Mouse (Mus musculus) liver, embryonic 13.5 days (tissue): ENCODE measurements around the gene Fam214b. TPM values are rescaled to one million over a fixed set of nuclear protein-coding genes. Genes with fewer than 3 reads are reported as not detected.

Source experiments
- ATAC-seq: fragments of 200-750 bp; cut with Nextera tagmentation; 2 replicates; pipeline ENCODE4 v1.8.0; 2017; ENCODE audit warnings: low read depth, mild to moderate bottlenecking, moderate number of reproducible peaks, moderate library complexity
- DNase-seq: peaks from one replicate; pipeline ENCODE4 v3.0.0; 2022
- H3K27ac ChIP-seq: fragments of 300-500 bp; sonication (generic); 2 replicates; pipeline ENCODE4 v1.5.1; 2015; ENCODE audit warnings: moderate library complexity, mild to moderate bottlenecking, inconsistent platforms
- H3K27me3 ChIP-seq: fragments of 300-500 bp; sonication (generic); 2 replicates; pipeline ENCODE4 v1.6.1; 2015; ENCODE audit warnings: mild to moderate bottlenecking, inconsistent platforms
- H3K36me3 ChIP-seq: fragments of 300-500 bp; sonication (generic); 2 replicates; pipeline ENCODE4 v1.6.1; 2015; ENCODE audit warnings: mild to moderate bottlenecking, inconsistent platforms
- H3K4me1 ChIP-seq: fragments of 300-500 bp; sonication (generic); replicated peaks from 2 replicates; pipeline ENCODE4 v1.6.1; 2015; ENCODE audit warnings: inconsistent platforms
- H3K4me2 ChIP-seq: fragments of 300-500 bp; sonication (generic); 2 replicates; pipeline ENCODE4 v1.6.1; 2015; ENCODE audit warnings: inconsistent platforms, mild to moderate bottlenecking, moderate library complexity
- H3K4me3 ChIP-seq: fragments of 300-500 bp; sonication (generic); replicated peaks from 2 replicates; pipeline ENCODE4 v1.5.1; 2015; ENCODE audit warnings: mild to moderate bottlenecking, inconsistent platforms
- H3K9ac ChIP-seq: fragments of 300-500 bp; sonication (generic); 2 replicates; pipeline ENCODE4 v1.6.1; 2015; ENCODE audit warnings: mild to moderate bottlenecking, inconsistent platforms
- H3K9me3 ChIP-seq: fragments of 300-500 bp; sonication (generic); replicated peaks from 2 replicates; pipeline ENCODE4 v1.6.1; 2016; ENCODE audit warnings: inconsistent platforms
- WGBS: fragments of 180-500 bp; shearing (Covaris S2); methylation state at CpG from one replicate; pipeline ENCODE4 v1.1.7; 2015; ENCODE audit not compliant: insufficient replicate concordance; 5-methylcytosine and 5-hydroxymethylcytosine counted together
- polyA plus RNA-seq: library from polyadenylated mRNA; unstranded; fragments of >200 nt; fragmentation: Nextera tagmentation; extraction: Ambion mirVana; gene quantifications from 2 replicates; pipeline ENCODE4 v1.2.1, GENCODE M21; 2015

Fam214b gene
- polyA plus RNA-seq, 1 experiment from 2014 or later, result 28.4 TPM

DNA sequence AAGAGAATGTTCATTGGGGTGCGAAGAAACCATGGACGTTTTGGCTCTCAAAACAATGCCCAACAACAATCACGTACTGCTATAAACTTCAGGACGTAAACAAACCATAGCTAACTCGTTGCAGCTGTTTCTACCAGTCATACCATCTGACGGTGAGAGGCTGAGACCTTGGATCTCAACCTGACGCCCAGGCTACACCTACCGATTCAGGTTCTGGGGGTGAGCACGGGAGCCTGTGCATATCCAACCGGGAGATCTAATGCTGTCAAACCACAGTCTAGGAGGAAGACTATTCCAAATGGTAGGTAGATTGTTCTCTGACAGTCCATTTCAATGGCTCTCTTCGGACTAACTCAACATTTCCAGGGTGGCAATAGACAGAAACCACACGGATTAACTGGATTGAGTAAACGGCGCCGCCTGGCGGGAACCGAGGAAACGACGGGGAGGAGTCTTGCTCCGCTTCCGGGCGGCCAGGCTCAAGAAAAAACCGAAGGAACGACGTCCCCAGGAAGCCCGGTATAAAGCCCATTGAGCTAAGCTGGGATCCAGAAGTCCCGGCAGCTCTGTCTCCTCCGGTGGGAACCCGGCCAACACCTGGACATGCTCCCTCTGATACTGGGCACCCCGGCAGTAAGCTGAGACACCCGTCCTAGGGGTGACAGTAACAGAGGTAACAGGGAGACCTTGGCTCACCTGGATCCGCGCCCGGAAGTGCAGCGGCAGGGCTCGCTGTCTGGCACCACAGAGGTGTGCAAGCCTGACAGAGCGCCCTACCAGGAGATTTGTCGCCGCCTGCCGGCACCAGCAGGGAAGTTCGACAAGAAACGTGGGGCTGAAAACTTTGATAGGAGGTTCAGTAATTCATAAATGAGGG is 20.7 kb downstream of the Fam214b start, which contains the start of gene Pigo:
Gene Pigo, minus strand, starts transcription at position 736 of the 877 bp plus-strand sequence.
- peak within 1 kb of the TSS; percentile 90 for H3K27ac ChIP-seq
- whole genome bisulfite sequencing, result 6% methylated on average over 42 of the region's 42 CpGs
- H3K9me3 ChIP-seq, result no peaks in the 10 kb centered on the region
- ATAC-seq (peak; percentile 92), DNase-seq (peak; percentile 87)
- H3K36me3 ChIP-seq, result peaks cover 78% of the 10 kb centered on the region
- peak within 1 kb of the TSS; percentile 89 for H3K4me2 ChIP-seq
- peaks cover 45% of the 10 kb centered on the region for H3K4me1 ChIP-seq
- H3K4me3 ChIP-seq, result peak within 1 kb of the TSS; percentile 68
- no peaks in the 10 kb centered on the region for H3K27me3 ChIP-seq
- peak within 1 kb of the TSS; percentile 79 for H3K9ac ChIP-seq

DNA sequence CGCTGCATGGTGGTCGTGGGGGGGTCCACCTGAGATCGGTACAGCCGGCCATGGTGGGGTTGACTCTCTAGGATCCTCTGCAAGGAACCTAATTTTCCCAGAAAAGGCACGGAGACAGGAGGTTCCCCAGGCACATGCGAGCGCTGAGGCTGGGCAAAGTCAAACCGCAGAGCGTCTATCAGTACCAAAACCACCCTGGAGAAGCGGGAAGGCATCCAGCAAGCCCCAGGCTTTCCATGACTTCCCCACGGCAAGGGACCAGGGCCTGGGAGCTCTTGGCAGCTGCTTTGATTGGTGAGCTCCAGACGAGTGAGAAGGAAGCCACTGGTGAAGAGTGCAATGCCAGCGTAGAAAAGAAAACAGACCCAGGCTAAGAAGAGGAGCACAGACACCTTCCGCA is 21.3 kb downstream of the Fam214b start:
- Histone ChIP-seq H3K27me3 (no peaks in the 10 kb centered on the region), H3K36me3 (peaks cover 81% of the 10 kb centered on the region), H3K9me3 (no peaks in the 10 kb centered on the region), H3K9ac (peak overlapping the region; percentile 79), H3K27ac (peak overlapping the region; percentile 90), H3K4me1 (peaks cover 45% of the 10 kb centered on the region), H3K4me3 (peak overlapping the region; percentile 68), H3K4me2 (peak overlapping the region; percentile 89)
- WGBS, result 75% methylated on average over 14 of the region's 14 CpGs
- ATAC-seq, result no peak
- no peak for DNase-seq

DNA sequence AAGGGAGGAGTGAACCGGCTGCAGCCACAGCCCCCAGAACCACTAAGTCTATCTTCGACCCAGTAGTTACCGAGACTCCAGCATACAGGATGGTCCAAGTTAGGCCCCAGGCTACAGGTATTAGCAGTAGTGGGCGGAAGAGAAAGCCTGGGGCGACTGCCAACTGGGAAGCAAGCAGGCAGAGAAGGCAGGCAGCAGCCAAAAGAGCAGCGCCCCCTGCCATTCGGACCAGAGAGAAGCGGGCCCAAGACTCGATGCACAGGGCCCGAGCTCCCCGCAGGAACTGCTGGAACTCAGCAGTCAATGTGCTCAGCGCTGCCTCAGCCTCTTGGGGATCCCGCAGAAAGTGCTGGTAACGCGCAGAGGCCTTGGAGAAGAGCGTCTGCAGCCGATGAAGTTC is 24.7 kb downstream of the Fam214b start:
- DNase-seq (no peak), ATAC-seq (no peak)
- no peaks in the 10 kb centered on the region for H3K27me3 ChIP-seq
- H3K4me3 ChIP-seq, result no peak overlapping the region
- WGBS, result 82% methylated on average over 17 of the region's 17 CpGs
- H3K4me1 ChIP-seq, result peaks cover 41% of the 10 kb centered on the region
- no peak overlapping the region for H3K4me2 ChIP-seq
- peaks cover 77% of the 10 kb centered on the region for H3K36me3 ChIP-seq
- H3K9me3 ChIP-seq, result no peaks in the 10 kb centered on the region
- H3K27ac ChIP-seq, result no peak overlapping the region
- H3K9ac ChIP-seq, result no peak overlapping the region

DNA sequence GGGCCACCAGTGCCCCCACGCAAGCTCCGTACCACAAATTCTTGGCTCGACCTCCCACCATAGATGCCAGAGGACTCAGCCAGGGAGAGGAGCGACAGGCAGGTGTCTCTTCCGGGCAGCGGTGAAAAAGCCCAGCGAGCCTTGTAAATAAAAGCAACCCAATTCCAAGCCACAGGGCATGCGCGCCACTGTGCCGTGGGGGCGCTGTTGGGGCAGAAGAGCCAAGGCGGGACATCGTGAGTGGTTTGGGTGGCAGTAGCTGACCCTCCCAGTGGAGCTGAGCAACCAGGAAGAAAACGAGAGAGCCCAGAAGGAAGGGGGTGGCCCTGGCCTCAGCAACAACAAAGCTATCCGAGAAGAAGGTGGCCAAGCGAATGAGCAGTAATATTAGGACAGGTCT is 25.1 kb downstream of the Fam214b start:
- Histone ChIP-seq H3K27ac (no peak overlapping the region), H3K4me1 (peaks cover 37% of the 10 kb centered on the region), H3K4me2 (no peak overlapping the region), H3K4me3 (no peak overlapping the region), H3K9ac (no peak overlapping the region), H3K9me3 (no peaks in the 10 kb centered on the region), H3K27me3 (no peaks in the 10 kb centered on the region), H3K36me3 (peaks cover 75% of the 10 kb centered on the region)
- ATAC-seq, result no peak
- DNase-seq, result no peak
- 89% methylated on average over 16 of the region's 16 CpGs for WGBS

DNA sequence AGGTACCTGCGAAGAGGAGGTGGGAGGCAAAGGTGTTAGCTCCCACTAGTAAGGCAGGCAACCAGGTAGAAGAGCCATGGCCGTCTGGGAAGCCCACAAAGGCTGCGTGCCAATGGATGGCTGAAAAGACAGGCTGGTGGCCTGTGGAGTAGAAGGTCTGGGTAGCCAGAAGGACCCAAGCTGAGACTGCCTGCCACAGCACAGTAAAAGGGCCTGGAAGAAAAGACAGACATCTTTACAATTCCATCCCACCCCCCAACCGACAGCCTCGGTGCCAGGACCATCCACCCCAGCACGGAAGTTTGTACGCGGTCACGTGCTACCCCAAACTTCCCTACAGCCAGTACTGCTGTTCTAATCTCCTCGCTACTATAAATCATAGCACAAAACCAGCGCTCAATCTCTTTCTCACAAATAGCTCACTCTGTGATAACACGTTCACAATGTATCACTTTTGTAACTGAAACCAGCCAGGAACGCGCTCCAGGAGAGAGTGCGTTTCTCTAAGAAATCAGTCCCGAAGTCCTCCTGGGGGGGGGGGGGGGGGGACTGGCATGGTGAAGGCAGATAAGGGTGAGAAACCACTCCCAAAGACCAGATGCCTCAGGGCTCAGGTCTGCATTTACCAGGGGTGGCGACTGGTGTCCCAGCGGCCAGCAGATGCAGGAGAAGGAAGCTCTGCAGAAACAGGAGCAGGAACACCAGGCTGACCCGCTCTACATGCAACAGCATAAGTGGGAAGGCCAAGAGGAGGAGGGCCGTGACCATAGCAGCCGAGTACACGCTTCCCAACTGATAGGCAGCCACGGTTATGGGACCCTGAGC is 26.2 kb downstream of the Fam214b start:
- H3K4me2 ChIP-seq, result no peak overlapping the region
- peak; percentile 61 for ATAC-seq
- peaks cover 33% of the 10 kb centered on the region for H3K4me1 ChIP-seq
- 61% methylated on average over 23 of the region's 23 CpGs for WGBS
- no peak overlapping the region for H3K4me3 ChIP-seq
- no peaks in the 10 kb centered on the region for H3K9me3 ChIP-seq
- H3K36me3 ChIP-seq, result peaks cover 75% of the 10 kb centered on the region
- DNase-seq, result no peak
- no peak overlapping the region for H3K9ac ChIP-seq
- no peaks in the 10 kb centered on the region for H3K27me3 ChIP-seq
- peak overlapping the region; percentile 24; the same call in 1 of the 2 replicates for H3K27ac ChIP-seq

DNA sequence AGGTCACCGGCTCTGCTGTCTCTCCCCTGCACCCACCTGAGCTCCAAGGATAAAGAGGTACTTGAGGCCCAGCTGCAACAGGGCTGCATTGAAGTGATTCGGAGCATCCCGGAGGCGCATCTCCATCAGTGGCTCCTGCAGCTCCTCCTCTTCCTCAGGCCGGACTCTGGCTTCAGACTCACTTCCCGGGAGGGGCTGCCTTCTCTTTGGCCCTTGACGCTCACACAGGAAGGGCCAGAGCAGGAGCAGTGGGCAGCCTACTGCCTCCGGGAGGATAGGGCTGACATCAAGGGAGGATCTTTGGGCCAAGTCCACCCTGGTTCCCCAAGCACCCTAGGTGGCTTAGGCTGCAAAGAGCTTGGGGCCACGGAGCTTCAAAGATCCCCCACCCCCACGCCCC is 26.8 kb downstream of the Fam214b start:
- Histone ChIP-seq H3K9me3 (no peaks in the 10 kb centered on the region), H3K4me1 (peaks cover 26% of the 10 kb centered on the region), H3K9ac (no peak overlapping the region), H3K4me3 (no peak overlapping the region), H3K27ac (no peak overlapping the region), H3K27me3 (no peaks in the 10 kb centered on the region), H3K4me2 (no peak overlapping the region), H3K36me3 (peaks cover 74% of the 10 kb centered on the region)
- WGBS, result 84% methylated on average over 10 of the region's 10 CpGs
- no peak for ATAC-seq
- no peak for DNase-seq

DNA sequence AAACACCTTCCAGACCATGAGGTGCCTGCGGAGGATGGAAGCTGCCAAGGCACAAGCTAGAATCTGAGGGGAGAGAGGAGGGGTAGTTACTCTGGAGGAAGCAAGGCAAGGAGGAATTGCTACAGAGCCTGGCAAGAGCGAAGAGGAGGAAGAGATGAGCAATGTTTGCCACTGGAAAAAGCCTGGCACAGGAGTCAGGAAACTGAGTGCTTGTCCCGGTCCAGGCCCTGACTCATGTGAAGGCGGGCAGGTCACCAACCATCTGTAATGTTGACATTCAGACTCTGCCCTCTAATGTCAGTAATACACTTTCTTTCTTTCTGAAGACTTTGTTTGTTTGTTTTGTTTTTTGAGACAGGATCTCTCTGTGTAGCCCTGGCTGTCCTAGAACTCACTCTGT is 27.9 kb downstream of the Fam214b start:
- H3K9me3 ChIP-seq, result no peaks in the 10 kb centered on the region
- H3K4me2 ChIP-seq, result no peak overlapping the region
- DNase-seq (no peak), ATAC-seq (no peak)
- H3K4me3 ChIP-seq, result no peak overlapping the region
- no peak overlapping the region for H3K9ac ChIP-seq
- WGBS, result 84% methylated on average over 4 of the region's 4 CpGs
- H3K27me3 ChIP-seq, result no peaks in the 10 kb centered on the region
- H3K4me1 ChIP-seq, result peaks cover 18% of the 10 kb centered on the region
- no peak overlapping the region for H3K27ac ChIP-seq
- H3K36me3 ChIP-seq, result peaks cover 64% of the 10 kb centered on the region

DNA sequence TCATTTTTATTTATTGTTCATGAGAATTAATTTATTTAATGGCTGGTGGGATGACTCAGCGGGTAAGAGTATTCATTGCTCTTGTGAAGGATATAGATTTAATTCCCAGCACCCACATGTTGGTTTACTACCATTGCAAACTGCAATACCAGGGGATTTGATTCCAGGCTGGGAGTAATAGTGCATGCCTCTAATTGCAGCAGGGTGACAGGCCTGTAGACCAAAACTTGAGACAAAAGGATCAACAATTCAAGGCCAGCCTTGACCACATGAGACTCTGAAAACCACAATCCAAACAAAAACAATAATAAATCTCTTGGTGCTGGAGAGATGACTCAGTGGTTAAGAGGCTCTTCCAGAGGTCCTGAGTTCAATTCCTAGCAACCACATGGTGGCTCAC is 33.9 kb downstream of the Fam214b start:
- Histone ChIP-seq H3K27me3 (no peaks in the 10 kb centered on the region), H3K9me3 (no peaks in the 10 kb centered on the region), H3K36me3 (peaks cover 5% of the 10 kb centered on the region; the same call in 1 of the 2 replicates), H3K9ac (no peak overlapping the region), H3K4me2 (no peak overlapping the region), H3K27ac (no peak overlapping the region), H3K4me1 (peaks cover 27% of the 10 kb centered on the region), H3K4me3 (no peak overlapping the region)
- 90% methylated on average over 1 of the region's 1 CpGs for WGBS
- no peak for DNase-seq
- ATAC-seq, result no peak

DNA sequence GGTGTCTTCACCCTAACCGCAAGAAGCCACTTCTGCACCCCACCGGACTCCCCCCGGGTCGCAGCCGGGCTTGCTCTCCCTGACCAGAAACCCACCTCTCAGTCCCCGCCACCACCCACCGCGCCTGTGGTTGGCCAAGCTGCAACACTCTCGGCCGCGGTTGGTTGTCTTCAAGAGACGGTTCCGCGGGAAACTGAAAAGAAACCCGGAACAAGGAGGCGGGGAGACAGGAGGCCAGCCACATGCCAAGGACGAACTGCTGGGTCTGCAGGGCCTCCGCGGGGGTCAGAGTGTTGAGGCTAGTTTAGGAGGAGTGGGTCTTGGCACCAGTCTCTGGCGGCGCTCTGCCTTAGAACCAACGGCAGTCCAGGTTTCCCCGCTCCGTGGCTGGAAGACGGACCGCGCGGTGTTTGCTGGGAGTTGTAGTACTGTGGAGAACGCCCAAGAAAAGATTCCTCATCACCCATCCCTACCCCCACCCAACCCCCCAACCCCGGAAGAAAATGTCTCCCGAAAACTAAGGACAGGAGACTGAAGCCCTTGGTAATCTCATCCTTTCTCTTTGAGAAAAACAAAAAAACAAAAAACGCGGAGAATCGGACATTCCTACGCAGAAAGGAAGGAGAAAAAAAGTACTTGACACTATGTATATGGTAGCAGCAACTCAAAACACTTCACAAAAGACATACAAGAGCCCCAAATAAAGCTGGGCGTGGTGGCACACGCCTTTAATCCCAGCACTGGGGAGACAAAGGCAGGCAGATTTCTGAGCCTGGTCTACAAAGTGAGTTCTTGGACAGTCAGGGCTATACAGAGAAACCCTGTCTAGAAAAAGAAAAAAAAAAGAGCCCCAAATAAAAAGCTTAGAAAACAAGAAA is 35.6 kb downstream of the Fam214b start, which contains the start of gene Fancg:
Gene Fancg, minus strand, starts transcription at position 346 of the 878 bp plus-strand sequence.
- H3K4me1 ChIP-seq, result peaks cover 27% of the 10 kb centered on the region
- H3K4me3 ChIP-seq, result peak within 1 kb of the TSS; percentile 76
- peak within 1 kb of the TSS; percentile 86 for H3K9ac ChIP-seq
- peak within 1 kb of the TSS; percentile 86 for H3K4me2 ChIP-seq
- DNase-seq (peak; percentile 73), ATAC-seq (peak; percentile 85)
- H3K9me3 ChIP-seq, result no peaks in the 10 kb centered on the region
- H3K27ac ChIP-seq, result peak within 1 kb of the TSS; percentile 74
- 1% methylated on average over 37 of the region's 37 CpGs for WGBS
- no peaks in the 10 kb centered on the region for H3K27me3 ChIP-seq
- H3K36me3 ChIP-seq, result peaks cover 6% of the 10 kb centered on the region

DNA sequence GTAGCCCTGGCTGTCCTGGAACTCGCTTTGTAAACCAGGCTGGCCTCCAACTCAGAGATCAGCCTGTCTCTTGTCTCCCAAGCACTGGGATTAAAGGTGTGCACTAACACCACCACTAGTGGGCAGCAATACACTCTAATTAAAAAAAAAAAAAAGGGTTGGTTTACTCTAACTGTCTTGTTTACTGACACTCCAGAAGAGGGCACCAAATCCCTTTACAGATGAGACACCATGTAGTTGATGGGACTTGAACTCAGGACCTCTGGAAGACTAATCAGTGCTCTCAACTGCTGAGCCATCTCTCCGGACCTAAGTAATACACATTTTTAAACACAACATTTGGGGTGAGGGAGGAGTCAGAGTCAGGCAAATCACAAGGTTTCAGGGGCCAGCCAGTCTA is 40.3 kb downstream of the Fam214b start:
- peaks cover 23% of the 10 kb centered on the region for H3K36me3 ChIP-seq
- no peaks in the 10 kb centered on the region for H3K9me3 ChIP-seq
- ATAC-seq, result no peak
- H3K9ac ChIP-seq, result no peak overlapping the region
- no peaks in the 10 kb centered on the region for H3K27me3 ChIP-seq
- 42% methylated on average over 2 of the region's 2 CpGs for WGBS
- DNase-seq, result peak; percentile 38
- peaks cover 29% of the 10 kb centered on the region for H3K4me1 ChIP-seq
- no peak overlapping the region for H3K4me2 ChIP-seq
- no peak overlapping the region for H3K4me3 ChIP-seq
- no peak overlapping the region for H3K27ac ChIP-seq
